Mouse (Mus musculus): Measurements from ENCODE around the gene Elfn2. TPM values are rescaled to one million over a fixed set of nuclear protein-coding genes. Genes with fewer than 3 reads are reported as not detected.

Gene Elfn2
- polyA plus RNA-seq, 1 experiment = 0.16 TPM

- DNase-seq (ENCODE audit: low read depth) = no peak
Measured at GRCm38 (mm10) chr15:78726697-78727096, 8.1 kb upstream of the Elfn2 start.

GRCm38 (mm10) chr15:78720532-78720931, 2.0 kb upstream of the Elfn2 start:
- DNase-seq (ENCODE audit: low read depth) = no peak

- no peak for DNase-seq (ENCODE audit: low read depth)
Measured at GRCm38 (mm10) chr15:78720094-78720493, 1.5 kb upstream of the Elfn2 start.

- no peak for DNase-seq (ENCODE audit: low read depth)
Measured at GRCm38 (mm10) chr15:78719416-78719815, 845 bp upstream of the Elfn2 start.

GRCm38 (mm10) chr15:78716936-78717335, 1.6 kb downstream of the Elfn2 start:
- no peak for DNase-seq (ENCODE audit: low read depth)

- no peak for DNase-seq (ENCODE audit: low read depth)
Measured at GRCm38 (mm10) chr15:78715856-78716255, 2.7 kb downstream of the Elfn2 start.

GRCm38 (mm10) chr15:78713751-78714150, 4.8 kb downstream of the Elfn2 start:
- no peak for DNase-seq (ENCODE audit: low read depth)

- no peak for DNase-seq (ENCODE audit: low read depth)
Measured at GRCm38 (mm10) chr15:78712335-78713258, 6.0 kb downstream of the Elfn2 start.

GRCm38 (mm10) chr15:78711935-78712334, 6.6 kb downstream of the Elfn2 start:
- no peak for DNase-seq (ENCODE audit: low read depth)

GRCm38 (mm10) chr15:78710634-78711033, 7.9 kb downstream of the Elfn2 start:
- no peak for DNase-seq (ENCODE audit: low read depth)

- DNase-seq (ENCODE audit: low read depth) = no peak
Measured at GRCm38 (mm10) chr15:78709767-78710166, 8.8 kb downstream of the Elfn2 start.

- DNase-seq (ENCODE audit: low read depth) = no peak
Measured at GRCm38 (mm10) chr15:78706630-78707029, 11.9 kb downstream of the Elfn2 start.

GRCm38 (mm10) chr15:78704824-78705223, 13.7 kb downstream of the Elfn2 start:
- DNase-seq (ENCODE audit: low read depth) = no peak

- no peak for DNase-seq (ENCODE audit: low read depth)
Measured at GRCm38 (mm10) chr15:78704007-78704406, 14.6 kb downstream of the Elfn2 start.

GRCm38 (mm10) chr15:78700420-78700819, 18.2 kb downstream of the Elfn2 start:
- DNase-seq (ENCODE audit: low read depth) = no peak

GRCm38 (mm10) chr15:78699513-78699912, 19.1 kb downstream of the Elfn2 start:
- DNase-seq (ENCODE audit: low read depth) = no peak

GRCm38 (mm10) chr15:78698491-78699135, 20.0 kb downstream of the Elfn2 start:
- no peak for DNase-seq (ENCODE audit: low read depth)

- no peak for DNase-seq (ENCODE audit: low read depth)
Measured at GRCm38 (mm10) chr15:78698084-78698483, 20.5 kb downstream of the Elfn2 start.

GRCm38 (mm10) chr15:78695745-78696144, 22.8 kb downstream of the Elfn2 start:
- DNase-seq (ENCODE audit: low read depth) = no peak

GRCm38 (mm10) chr15:78692505-78692904, 26.1 kb downstream of the Elfn2 start:
- DNase-seq (ENCODE audit: low read depth) = no peak

GRCm38 (mm10) chr15:78690716-78691115, 27.9 kb downstream of the Elfn2 start:
- no peak for DNase-seq (ENCODE audit: low read depth)

- DNase-seq (ENCODE audit: low read depth) = no peak
Measured at GRCm38 (mm10) chr15:78686910-78687309, 31.7 kb downstream of the Elfn2 start.

GRCm38 (mm10) chr15:78684111-78684510, 34.5 kb downstream of the Elfn2 start:
- no peak for DNase-seq (ENCODE audit: low read depth)

Data from gonadal fat pad, adult 2 months (tissue).